Mouse (Mus musculus): ENCODE measurements around the gene Lamc3.

Gene Lamc3

GRCm38 (mm10) chr2:31934551-31934950 lies 47.5 kb downstream of the Lamc3 start:
- no peak for DNase-seq (ENCODE audit: low read depth, low spot score)

GRCm38 (mm10) chr2:31935054-31935453 lies 48.0 kb downstream of the Lamc3 start:
- DNase-seq (ENCODE audit: low read depth, low spot score): no peak

- DNase-seq (ENCODE audit: low read depth, low spot score): no peak
Measured at GRCm38 (mm10) chr2:31938298-31938697, 51.2 kb downstream of the Lamc3 start.

GRCm38 (mm10) chr2:31943011-31943410 lies 55.9 kb downstream of the Lamc3 start:
- DNase-seq (ENCODE audit: low read depth, low spot score): no peak

DNA sequence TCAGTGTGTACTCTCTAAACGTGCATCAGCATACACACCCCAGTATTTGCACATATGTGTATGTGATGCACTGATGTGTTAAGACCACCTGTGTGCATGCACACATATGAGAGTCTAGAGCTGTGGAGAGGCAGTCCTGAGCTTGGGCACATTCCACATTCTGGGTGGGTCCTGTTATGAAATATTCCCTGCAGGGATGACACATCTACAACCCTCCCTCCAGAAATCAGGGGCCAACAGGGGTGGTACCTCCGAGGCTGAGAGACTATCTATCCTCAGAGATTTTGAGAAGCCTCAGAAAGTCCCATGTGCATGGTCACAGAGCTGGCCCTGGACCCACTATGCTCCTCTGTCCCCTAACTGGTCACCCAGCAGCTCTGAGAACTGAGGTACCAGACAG lies 58.5 kb downstream of the Lamc3 start:
- no peak for DNase-seq (ENCODE audit: low read depth, low spot score)

- DNase-seq (ENCODE audit: low read depth, low spot score): no peak
Measured at GRCm38 (mm10) chr2:31948392-31948791, 61.3 kb downstream of the Lamc3 start.

- no peak for DNase-seq (ENCODE audit: low read depth, low spot score)
Measured at GRCm38 (mm10) chr2:31948801-31949200, 61.7 kb downstream of the Lamc3 start.

DNA sequence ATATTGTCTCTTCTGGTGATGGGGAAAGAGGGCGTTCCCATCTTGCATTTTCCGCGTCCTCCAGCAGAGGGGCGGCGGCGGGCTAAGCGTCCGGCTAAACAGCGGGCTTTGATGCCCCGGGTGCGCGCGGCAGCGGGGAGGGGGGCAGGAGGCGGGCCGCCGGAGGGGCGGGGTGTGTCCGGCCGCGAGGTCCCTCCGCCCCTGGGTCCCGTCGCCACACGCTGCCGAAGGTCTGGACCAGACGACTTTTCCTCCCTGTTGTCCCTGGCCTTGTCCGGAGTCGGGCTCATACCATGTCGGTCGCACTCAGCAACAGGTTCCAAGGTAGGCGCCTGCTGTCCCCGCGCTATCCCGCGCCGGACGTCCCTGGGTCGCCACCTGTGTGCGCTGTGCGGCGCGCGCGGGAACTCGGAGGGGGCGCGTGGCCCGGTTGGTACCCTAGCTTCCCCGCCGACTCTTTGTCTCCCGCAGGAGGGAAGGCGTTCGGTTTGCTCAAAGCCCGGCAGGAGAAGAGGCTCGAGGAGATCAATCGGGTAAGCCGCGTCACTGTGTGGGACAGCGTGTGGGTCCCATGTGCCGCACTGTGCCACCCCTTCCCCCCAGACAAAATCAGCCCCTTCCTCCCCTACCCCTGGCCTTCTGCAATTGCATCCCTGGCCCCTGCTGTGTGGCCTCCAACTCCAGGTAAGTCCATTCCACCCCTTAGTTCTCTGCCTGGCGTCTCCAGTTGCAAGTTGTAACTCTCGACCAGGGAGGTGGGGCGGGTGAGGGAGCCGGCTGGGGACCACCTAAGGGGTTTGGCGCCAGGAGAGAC lies 63.2 kb downstream of the Lamc3 start, which contains the start of gene Aif1l:
Aif1l (plus strand) TSS at position 82 of the 814 bp plus-strand sequence.
- DNase-seq (ENCODE audit: low read depth, low spot score): peak; percentile 69

DNA sequence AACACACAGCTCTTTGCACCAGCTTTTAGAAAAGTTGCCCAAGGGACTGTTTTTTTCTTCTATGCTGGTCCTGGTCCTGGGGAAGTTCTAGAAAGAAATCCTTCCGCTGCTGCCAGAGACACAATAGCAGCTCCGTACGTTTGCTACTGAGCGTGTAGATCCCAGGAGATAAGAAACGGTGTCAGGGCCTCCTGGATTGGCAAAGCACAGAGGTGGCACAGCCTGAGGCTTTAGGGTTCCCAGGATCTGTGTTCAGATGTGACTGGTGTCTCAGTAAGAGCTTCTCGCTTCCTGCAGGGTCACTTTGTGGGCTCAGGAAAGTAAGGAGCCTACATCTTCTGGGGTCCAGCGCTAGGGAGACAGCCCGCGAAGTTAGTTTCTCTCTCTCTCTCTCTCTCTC lies 63.9 kb downstream of the Lamc3 start:
- DNase-seq (ENCODE audit: low read depth, low spot score): no peak

DNA sequence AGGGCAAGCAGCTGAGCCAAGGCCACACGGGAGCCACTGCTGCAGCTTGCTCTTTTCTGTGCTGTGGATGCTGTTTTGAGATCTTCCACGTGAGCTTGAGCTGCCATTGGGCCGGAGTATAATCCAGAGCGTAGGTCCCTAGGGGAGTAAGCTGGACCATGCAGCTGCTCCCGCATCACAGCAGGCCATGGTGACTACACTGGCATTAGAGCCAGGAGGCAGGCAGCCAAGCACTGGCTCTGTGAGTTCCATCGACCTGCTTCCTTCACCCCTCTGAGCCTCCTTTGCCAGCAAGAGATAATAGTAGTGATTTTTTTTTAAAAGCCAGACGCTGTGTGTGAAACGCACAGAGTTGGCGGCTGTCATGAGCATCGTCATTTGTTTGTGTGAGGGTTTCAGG lies 65.1 kb downstream of the Lamc3 start:
- no peak for DNase-seq (ENCODE audit: low read depth, low spot score)

GRCm38 (mm10) chr2:31952725-31953124 lies 65.6 kb downstream of the Lamc3 start:
- DNase-seq (ENCODE audit: low read depth, low spot score): no peak

DNA sequence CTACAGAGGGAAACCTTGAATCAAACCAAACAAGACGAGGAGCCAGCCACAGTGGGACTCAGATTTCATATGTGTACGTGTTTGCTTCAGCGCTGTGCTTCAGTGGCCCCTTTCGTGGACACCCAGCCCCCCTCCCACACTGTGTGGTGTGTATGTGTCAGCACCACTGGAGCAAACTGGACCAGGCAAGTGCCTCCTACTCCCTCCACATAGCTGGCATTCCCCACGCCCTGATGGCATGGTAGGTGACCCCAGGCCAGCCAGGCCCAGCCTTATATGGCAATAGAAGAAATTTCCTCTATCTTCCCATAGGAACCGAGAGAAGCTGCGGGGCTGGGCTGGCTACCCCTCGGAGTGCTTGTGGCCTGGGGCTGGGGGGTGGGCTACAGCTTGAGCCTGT lies 66.6 kb downstream of the Lamc3 start:
- DNase-seq (ENCODE audit: low read depth, low spot score): no peak

DNA sequence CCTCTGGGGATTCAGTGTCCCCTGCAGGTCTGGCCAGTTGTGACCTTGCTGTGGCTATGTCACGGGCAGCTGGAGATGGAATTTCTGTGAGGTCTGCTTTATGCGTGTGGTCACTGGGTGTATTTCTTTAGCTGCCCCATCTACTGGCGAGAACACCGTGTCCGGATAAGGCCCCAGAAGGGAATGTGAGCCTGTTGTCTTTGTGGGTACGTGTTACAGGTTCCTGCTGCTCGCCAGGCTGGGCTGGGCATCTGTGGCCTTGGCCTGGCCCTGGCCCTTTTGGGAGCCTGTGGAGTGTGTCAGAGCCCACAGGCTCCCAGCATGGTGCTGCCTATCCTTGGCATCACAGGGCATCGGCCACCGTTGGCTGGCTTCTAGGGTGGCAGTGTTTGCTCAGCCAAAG lies 67.7 kb downstream of the Lamc3 start:
- no peak for DNase-seq (ENCODE audit: low read depth, low spot score)

DNA sequence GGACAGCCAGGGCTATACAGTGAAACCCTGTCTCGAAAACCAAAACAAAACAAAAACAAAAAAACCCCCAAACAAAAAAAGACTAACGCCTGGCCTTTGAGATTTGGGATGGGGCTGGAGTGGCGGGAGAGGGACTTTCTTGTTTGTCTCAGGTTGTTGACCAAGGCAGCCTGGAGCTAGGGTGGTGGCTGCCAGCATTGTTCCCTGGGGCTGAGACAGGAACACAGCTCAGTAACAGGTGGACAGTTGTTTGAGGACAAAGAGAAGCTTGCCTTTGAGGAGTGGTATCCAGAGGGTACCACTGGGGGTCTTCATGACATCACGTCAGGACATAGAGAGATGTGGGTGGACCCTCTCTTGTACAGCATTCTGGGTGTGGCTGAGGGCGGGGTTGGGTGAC lies 68.6 kb downstream of the Lamc3 start:
- DNase-seq (ENCODE audit: low read depth, low spot score): no peak

GRCm38 (mm10) chr2:31957211-31957610 lies 70.1 kb downstream of the Lamc3 start:
- no peak for DNase-seq (ENCODE audit: low read depth, low spot score)

- no peak for DNase-seq (ENCODE audit: low read depth, low spot score)
Measured at GRCm38 (mm10) chr2:31960986-31961385, 73.9 kb downstream of the Lamc3 start.

GRCm38 (mm10) chr2:31961791-31962222 lies 74.7 kb downstream of the Lamc3 start:
- peak; percentile 84 for DNase-seq (ENCODE audit: low read depth, low spot score)

GRCm38 (mm10) chr2:31962501-31963224 lies 75.6 kb downstream of the Lamc3 start:
- DNase-seq (ENCODE audit: low read depth, low spot score): peak; percentile 29

DNA sequence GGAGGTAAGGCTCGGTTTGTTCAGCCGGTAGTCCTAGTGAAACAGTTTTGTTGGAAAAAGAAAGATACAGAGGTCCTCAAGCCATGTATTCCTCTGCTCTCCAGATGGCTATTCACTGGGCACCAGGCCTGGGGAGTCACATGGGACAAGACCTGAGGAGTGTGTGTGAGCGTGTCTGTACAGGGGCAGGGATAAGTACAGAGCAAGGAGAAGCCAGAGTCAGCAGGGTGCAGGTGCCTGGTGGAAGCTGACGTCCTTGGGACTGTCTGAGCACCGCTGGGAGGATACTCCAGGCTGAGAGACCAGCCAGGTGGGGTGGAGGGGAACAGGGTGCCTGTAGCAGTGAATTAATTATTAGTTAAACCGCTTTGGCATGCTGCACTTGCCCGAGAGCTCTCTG lies 76.4 kb downstream of the Lamc3 start:
- no peak for DNase-seq (ENCODE audit: low read depth, low spot score)

DNA sequence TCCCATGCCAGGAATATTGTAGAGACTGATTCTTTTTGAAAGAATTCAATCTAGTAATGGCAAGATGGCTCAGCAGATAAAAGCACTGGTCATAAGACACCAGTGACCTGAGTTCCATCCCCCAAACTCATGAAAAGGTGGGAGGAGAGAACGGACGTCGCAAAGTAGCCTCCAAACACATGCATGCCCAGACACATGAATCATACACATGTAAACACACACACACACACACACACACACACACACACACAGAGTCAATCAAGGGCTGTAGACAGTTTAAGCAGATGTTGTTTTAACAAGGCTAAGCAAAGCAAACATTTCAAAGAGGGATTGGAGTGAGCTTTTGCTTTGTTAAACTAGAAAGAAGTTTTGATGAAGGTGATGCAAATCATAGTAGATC lies 77.1 kb downstream of the Lamc3 start:
- DNase-seq (ENCODE audit: low read depth, low spot score): no peak

DNA sequence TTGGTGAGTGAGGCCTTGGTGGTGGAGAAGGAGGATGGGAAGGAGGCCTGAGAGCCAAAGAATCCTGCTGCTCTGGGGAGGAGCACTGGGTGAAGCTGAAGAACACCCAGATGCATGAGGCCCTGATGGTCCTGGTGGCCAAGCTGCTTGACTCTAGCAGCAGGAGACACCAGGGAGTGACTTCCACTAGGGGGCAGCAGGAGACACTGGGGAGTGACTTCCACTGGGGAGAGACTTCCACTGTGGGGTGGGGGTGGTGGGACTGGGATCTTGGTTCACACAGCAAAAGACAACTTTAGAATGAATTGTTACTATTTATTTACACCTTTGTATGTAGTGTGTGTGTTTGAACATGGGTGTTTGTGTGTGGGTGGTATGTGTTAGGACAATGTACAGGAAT lies 78.0 kb downstream of the Lamc3 start:
- peak; percentile 60 for DNase-seq (ENCODE audit: low read depth, low spot score)

DNA sequence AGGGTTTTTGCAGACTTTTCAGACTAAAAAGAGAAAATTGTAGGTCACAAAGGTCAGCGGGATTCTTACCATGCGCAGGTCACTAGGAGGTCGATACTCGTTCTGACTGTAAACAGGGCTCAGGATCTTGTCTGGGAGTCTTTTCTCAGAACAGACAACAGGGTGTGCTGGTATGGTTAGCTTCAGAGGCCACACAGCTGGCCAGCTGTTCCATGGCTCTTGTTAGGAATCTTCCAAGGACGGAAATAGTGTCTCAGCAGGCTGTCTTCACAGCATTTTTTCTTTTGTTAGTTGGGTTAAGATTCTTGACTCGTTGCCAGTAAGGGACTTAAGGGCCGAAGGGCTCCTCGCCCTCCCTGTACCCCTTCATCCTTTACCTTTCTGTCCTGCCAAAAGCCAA lies 79.7 kb downstream of the Lamc3 start:
- no peak for DNase-seq (ENCODE audit: low read depth, low spot score)

DNA sequence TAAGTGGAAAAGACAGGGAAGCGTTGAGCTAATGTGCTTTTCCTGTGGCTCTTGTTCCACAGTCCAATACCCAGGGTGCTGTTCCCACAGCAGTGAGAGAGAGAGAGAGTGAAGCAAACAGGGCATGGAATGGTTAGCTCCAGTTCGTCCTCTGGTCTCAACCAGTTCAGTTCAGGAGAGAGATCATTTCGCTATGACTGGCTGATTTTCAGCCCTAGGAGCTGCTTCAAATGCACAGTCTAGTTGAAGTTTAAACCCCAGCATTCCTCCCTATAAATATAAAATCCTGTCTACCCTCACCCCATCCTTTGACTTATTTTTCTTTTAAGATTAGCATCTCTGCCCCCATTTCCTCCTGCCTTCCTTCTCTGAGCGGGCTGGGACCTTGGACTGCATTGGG lies 85.5 kb downstream of the Lamc3 start:
- DNase-seq (ENCODE audit: low read depth, low spot score): no peak
